Mouse (Mus musculus): ENCODE data around the gene Elf1. TPM values are rescaled to one million over a fixed set of nuclear protein-coding genes. Genes with fewer than 3 reads are reported as not detected.

Elf1 gene
- polyA plus RNA-seq, 1 experiment from 2014 or later: 21.0 TPM

GRCm38 (mm10) chr14:79486993-79487731 is 6.2 kb downstream of the Elf1 start:
- H3K4me3 ChIP-seq (ENCODE audit: low read depth, low read length): peak overlapping the region; percentile 16; the same call in 1 of the 2 replicates
- H3K36me3 ChIP-seq (ENCODE audit: insufficient read depth, low read length): peaks cover 6% of the 10 kb centered on the region; the same call in 1 of the 2 replicates
- ATAC-seq: peak; percentile 25
- H3K9me3 ChIP-seq (ENCODE audit: low read length): no peaks in the 10 kb centered on the region
- peaks cover 36% of the 10 kb centered on the region for H3K4me1 ChIP-seq (ENCODE audit: insufficient read depth, low read depth, low read length)
- DNase-seq (ENCODE audit: low spot score): peak; percentile 72
- TF ChIP-seq CTCF (IDR thresholded peaks at IDR 0.05) (peak; percentile 57), EP300 (IDR thresholded peaks at IDR 0.05) (0 out of 2 replicates have a peak, but pooled peaks have one; percentile 18)
- H3K27me3 ChIP-seq (replicated peaks; ENCODE audit: insufficient read depth, low read length): no peaks in the 10 kb centered on the region
- H3K27ac ChIP-seq (ENCODE audit: low read length): peak overlapping the region; percentile 70
- 5% methylated on average over 19 of the region's 19 CpGs for WGBS
- peak overlapping the region; percentile 43 for H3K4me2 ChIP-seq (replicated peaks; ENCODE audit: low read depth, low read length)
- H3K9ac ChIP-seq (replicated peaks; ENCODE audit: low read depth): peak overlapping the region; percentile 30; the same call in 1 of the 2 replicates

DNA sequence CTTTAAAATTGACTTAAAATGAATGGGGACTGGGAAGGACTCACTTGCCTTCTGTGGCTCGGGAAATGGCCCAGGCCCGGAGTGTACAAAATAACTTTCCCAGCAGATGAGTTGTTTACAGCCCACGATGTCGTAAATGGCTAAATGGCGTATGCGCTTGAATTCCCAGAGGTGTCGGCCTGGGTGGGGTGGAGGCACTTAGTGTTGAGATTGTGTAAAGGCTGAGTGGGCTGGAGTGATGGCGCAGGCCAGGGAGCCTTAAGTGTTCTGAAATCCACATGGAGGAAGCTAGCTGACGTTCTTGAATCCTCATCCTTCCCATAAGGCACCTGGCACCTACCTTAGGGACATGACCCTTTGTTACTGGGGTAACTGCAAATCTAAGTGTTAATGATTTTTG is 7.5 kb downstream of the Elf1 start:
- H3K27me3 ChIP-seq (replicated peaks; ENCODE audit: insufficient read depth, low read length): no peaks in the 10 kb centered on the region
- peak; percentile 84 for DNase-seq (ENCODE audit: low spot score)
- TF ChIP-seq EP300 (IDR thresholded peaks at IDR 0.05): peak; percentile 51
- no peak for TF ChIP-seq CTCF (IDR thresholded peaks at IDR 0.05)
- WGBS: 51% methylated on average over 9 of the region's 9 CpGs
- no peaks in the 10 kb centered on the region for H3K9me3 ChIP-seq (ENCODE audit: low read length)
- H3K36me3 ChIP-seq (ENCODE audit: insufficient read depth, low read length): peaks cover 6% of the 10 kb centered on the region; the same call in 1 of the 2 replicates
- H3K27ac ChIP-seq (ENCODE audit: low read length): peak overlapping the region; percentile 72; the same call in 1 of the 2 replicates
- H3K9ac ChIP-seq (replicated peaks; ENCODE audit: low read depth): no peak overlapping the region; the same call in 1 of the 2 replicates
- peak; percentile 84 for ATAC-seq
- H3K4me3 ChIP-seq (ENCODE audit: low read depth, low read length): no peak overlapping the region
- H3K4me1 ChIP-seq (ENCODE audit: insufficient read depth, low read depth, low read length): peaks cover 30% of the 10 kb centered on the region
- H3K4me2 ChIP-seq (replicated peaks; ENCODE audit: low read depth, low read length): no peak overlapping the region

- WGBS: 43% methylated on average over 12 of the region's 12 CpGs
- H3K27ac ChIP-seq (ENCODE audit: low read length): peak overlapping the region; percentile 72; the same call in 1 of the 2 replicates
- H3K36me3 ChIP-seq (ENCODE audit: insufficient read depth, low read length): peaks cover 6% of the 10 kb centered on the region; the same call in 1 of the 2 replicates
Measured at GRCm38 (mm10) chr14:79489150-79489549, 8.2 kb downstream of the Elf1 start.

GRCm38 (mm10) chr14:79490246-79490645 is 9.3 kb downstream of the Elf1 start:
- TF ChIP-seq EP300 (IDR thresholded peaks at IDR 0.05) (no peak), CTCF (IDR thresholded peaks at IDR 0.05) (no peak)
- Histone ChIP-seq H3K27me3 (replicated peaks; ENCODE audit: insufficient read depth, low read length) (no peaks in the 10 kb centered on the region), H3K4me3 (ENCODE audit: low read depth, low read length) (no peak overlapping the region), H3K9ac (replicated peaks; ENCODE audit: low read depth) (no peak overlapping the region), H3K27ac (ENCODE audit: low read length) (no peak overlapping the region), H3K4me1 (ENCODE audit: insufficient read depth, low read depth, low read length) (peaks cover 20% of the 10 kb centered on the region), H3K9me3 (ENCODE audit: low read length) (no peaks in the 10 kb centered on the region), H3K4me2 (replicated peaks; ENCODE audit: low read depth, low read length) (no peak overlapping the region), H3K36me3 (ENCODE audit: insufficient read depth, low read length) (peaks cover 6% of the 10 kb centered on the region; the same call in 1 of the 2 replicates)
- 46% methylated on average over 3 of the region's 3 CpGs for WGBS
- DNase-seq (ENCODE audit: low spot score) (no peak), ATAC-seq (no peak)

More at GRCm38 (mm10) chr14:79489150-79489549, 8.2 kb downstream of the Elf1 start:
- Histone ChIP-seq H3K4me2 (replicated peaks; ENCODE audit: low read depth, low read length) (no peak overlapping the region), H3K4me3 (ENCODE audit: low read depth, low read length) (no peak overlapping the region), H3K27me3 (replicated peaks; ENCODE audit: insufficient read depth, low read length) (no peaks in the 10 kb centered on the region), H3K9ac (replicated peaks; ENCODE audit: low read depth) (no peak overlapping the region; the same call in 1 of the 2 replicates), H3K4me1 (ENCODE audit: insufficient read depth, low read depth, low read length) (peaks cover 30% of the 10 kb centered on the region), H3K9me3 (ENCODE audit: low read length) (no peaks in the 10 kb centered on the region)
- DNase-seq (ENCODE audit: low spot score) (peak; percentile 19), ATAC-seq (no peak)
- TF ChIP-seq CTCF (IDR thresholded peaks at IDR 0.05): no peak
- TF ChIP-seq EP300 (IDR thresholded peaks at IDR 0.05): no peak

- 84% methylated on average over 6 of the region's 6 CpGs for WGBS
- no peak overlapping the region for H3K27ac ChIP-seq (ENCODE audit: low read length)
- TF ChIP-seq EP300 (IDR thresholded peaks at IDR 0.05): no peak
- no peak for TF ChIP-seq CTCF (IDR thresholded peaks at IDR 0.05)
- H3K4me3 ChIP-seq (ENCODE audit: low read depth, low read length): no peak overlapping the region
- H3K9me3 ChIP-seq (ENCODE audit: low read length): no peaks in the 10 kb centered on the region
- H3K4me1 ChIP-seq (ENCODE audit: insufficient read depth, low read depth, low read length): peaks cover under 1% of the 10 kb centered on the region; the same call in 1 of the 2 replicates
- DNase-seq (ENCODE audit: low spot score) (no peak), ATAC-seq (no peak)
- no peak overlapping the region for H3K9ac ChIP-seq (replicated peaks; ENCODE audit: low read depth)
- peaks cover 6% of the 10 kb centered on the region; the same call in 1 of the 2 replicates for H3K36me3 ChIP-seq (ENCODE audit: insufficient read depth, low read length)
- no peaks in the 10 kb centered on the region for H3K27me3 ChIP-seq (replicated peaks; ENCODE audit: insufficient read depth, low read length)
- no peak overlapping the region for H3K4me2 ChIP-seq (replicated peaks; ENCODE audit: low read depth, low read length)
Measured at GRCm38 (mm10) chr14:79494349-79494748, 13.4 kb downstream of the Elf1 start.

DNA sequence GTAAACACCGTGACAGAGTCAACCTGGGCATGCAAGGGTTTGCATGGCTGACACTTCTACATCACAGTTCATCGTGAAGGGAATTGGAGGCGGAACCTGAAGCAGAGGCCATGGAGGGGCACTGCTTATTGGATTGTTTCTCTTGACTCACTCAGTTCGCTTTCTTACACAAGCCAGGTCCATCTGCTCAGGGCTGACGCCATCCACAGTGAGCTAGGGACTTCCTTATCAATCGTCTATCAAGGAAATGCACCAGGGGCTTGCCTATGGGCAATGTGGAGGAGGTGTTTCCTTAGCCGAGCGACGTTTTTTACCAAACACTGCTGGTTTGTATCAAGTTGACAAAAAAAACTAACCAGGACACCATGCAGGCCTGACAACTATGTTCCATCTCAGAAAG is 18.3 kb downstream of the Elf1 start:
- TF ChIP-seq EP300 (IDR thresholded peaks at IDR 0.05) (no peak), CTCF (IDR thresholded peaks at IDR 0.05) (no peak)
- ATAC-seq: no peak
- Histone ChIP-seq H3K36me3 (ENCODE audit: insufficient read depth, low read length) (no peaks in the 10 kb centered on the region), H3K9me3 (ENCODE audit: low read length) (no peaks in the 10 kb centered on the region), H3K4me1 (ENCODE audit: insufficient read depth, low read depth, low read length) (peaks cover 9% of the 10 kb centered on the region; the same call in 1 of the 2 replicates), H3K9ac (replicated peaks; ENCODE audit: low read depth) (no peak overlapping the region), H3K27me3 (replicated peaks; ENCODE audit: insufficient read depth, low read length) (no peaks in the 10 kb centered on the region), H3K4me3 (ENCODE audit: low read depth, low read length) (no peak overlapping the region), H3K4me2 (replicated peaks; ENCODE audit: low read depth, low read length) (no peak overlapping the region), H3K27ac (ENCODE audit: low read length) (no peak overlapping the region)
- 71% methylated on average over 9 of the region's 9 CpGs for WGBS
- no peak for DNase-seq (ENCODE audit: low spot score)

Measured in lung, postnatal 0 days (tissue).